Mouse (Mus musculus): Measurements from ENCODE around the gene Endog. TPM values are rescaled to one million over a fixed set of nuclear protein-coding genes. Genes with fewer than 3 reads are reported as not detected.

Endog gene
- total and polyA plus RNA-seq, 3 experiments = 1.1 to 36.0 (median 7.8) TPM

DNA sequence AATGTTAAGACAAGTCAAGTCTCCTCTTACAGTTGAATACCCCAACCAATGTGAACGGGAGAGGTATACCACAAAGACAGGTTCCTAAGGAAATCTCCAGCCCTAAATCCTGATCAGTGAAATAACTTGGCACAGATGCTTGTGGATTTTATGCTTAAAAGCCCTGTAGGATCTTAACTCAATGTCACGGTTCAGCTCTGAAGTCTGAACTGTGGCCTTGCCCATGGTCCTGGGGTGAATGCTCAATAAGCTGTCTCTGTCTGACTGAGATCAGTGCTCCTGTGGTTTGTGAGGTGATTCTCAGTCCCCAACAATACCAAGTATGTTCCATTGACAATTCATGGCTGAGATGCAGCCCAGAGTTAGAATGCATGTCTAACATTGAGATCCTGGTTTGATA is 11.1 kb downstream of the Endog start:
- ATAC-seq (ENCODE audit: extremely low read depth, insufficient number of reproducible peaks, low FRiP score, poor library complexity, severe bottlenecking) (no peak), DNase-seq (ENCODE audit: low spot score) (no peak)
- H3K9me3 ChIP-seq (replicated peaks) = peaks cover 6% of the 10 kb centered on the region
- H3K4me1 ChIP-seq (ENCODE audit: insufficient read depth, low read depth, low read length) = peaks cover 31% of the 10 kb centered on the region
- TF ChIP-seq GATA1 (IDR thresholded peaks at IDR 0.05; ENCODE audit: borderline replicate concordance, low read length) (no peak), POLR2AphosphoS5 (IDR thresholded peaks at IDR 0.05; ENCODE audit: insufficient replicate concordance, low read depth, low read length) (no peak), GATA2 (IDR thresholded peaks at IDR 0.05; ENCODE audit: borderline replicate concordance, low read depth, low read length) (no peak), CTCF (IDR thresholded peaks at IDR 0.05; ENCODE audit: low read depth, low read length) (no peak), TAL1 (conservative IDR thresholded peaks at IDR 0.05; ENCODE audit: low read depth, low read length) (no peak)
- H3K27me3 ChIP-seq (ENCODE audit: insufficient read depth, low read length) = peaks cover 2% of the 10 kb centered on the region; the same call in 1 of the 2 replicates
- H3K36me3 ChIP-seq (replicated peaks) = peaks cover 27% of the 10 kb centered on the region
- H3K4me3 ChIP-seq (ENCODE audit: low read depth, low read length) = no peak overlapping the region

GRCm38 (mm10) chr2:30183721-30184120 is 12.4 kb downstream of the Endog start:
- TF ChIP-seq TAL1 (conservative IDR thresholded peaks at IDR 0.05; ENCODE audit: low read depth, low read length) (no peak), CTCF (IDR thresholded peaks at IDR 0.05; ENCODE audit: low read depth, low read length) (no peak), POLR2AphosphoS5 (IDR thresholded peaks at IDR 0.05; ENCODE audit: insufficient replicate concordance, low read depth, low read length) (no peak), GATA2 (IDR thresholded peaks at IDR 0.05; ENCODE audit: borderline replicate concordance, low read depth, low read length) (no peak), GATA1 (IDR thresholded peaks at IDR 0.05; ENCODE audit: borderline replicate concordance, low read length) (no peak)
- ATAC-seq (ENCODE audit: extremely low read depth, insufficient number of reproducible peaks, low FRiP score, poor library complexity, severe bottlenecking) (no peak), DNase-seq (ENCODE audit: low spot score) (no peak)
- H3K36me3 ChIP-seq (replicated peaks) = peaks cover 37% of the 10 kb centered on the region
- peaks cover 19% of the 10 kb centered on the region for H3K4me1 ChIP-seq (ENCODE audit: insufficient read depth, low read depth, low read length)
- H3K4me3 ChIP-seq (ENCODE audit: low read depth, low read length) = no peak overlapping the region
- peaks cover 2% of the 10 kb centered on the region; the same call in 1 of the 2 replicates for H3K27me3 ChIP-seq (ENCODE audit: insufficient read depth, low read length)
- H3K9me3 ChIP-seq (replicated peaks) = peaks cover 6% of the 10 kb centered on the region

- peaks cover 6% of the 10 kb centered on the region for H3K9me3 ChIP-seq (replicated peaks)
- H3K27me3 ChIP-seq (ENCODE audit: insufficient read depth, low read length) = peaks cover 1% of the 10 kb centered on the region; the same call in 1 of the 2 replicates
- no peak for TF ChIP-seq POLR2AphosphoS5 (IDR thresholded peaks at IDR 0.05; ENCODE audit: insufficient replicate concordance, low read depth, low read length)
- no peak for TF ChIP-seq GATA1 (IDR thresholded peaks at IDR 0.05; ENCODE audit: borderline replicate concordance, low read length)
- TF ChIP-seq CTCF (IDR thresholded peaks at IDR 0.05; ENCODE audit: low read depth, low read length) = no peak
- TF ChIP-seq TAL1 (conservative IDR thresholded peaks at IDR 0.05; ENCODE audit: low read depth, low read length) = no peak
- no peak for TF ChIP-seq GATA2 (IDR thresholded peaks at IDR 0.05; ENCODE audit: borderline replicate concordance, low read depth, low read length)
- peaks cover 19% of the 10 kb centered on the region for H3K4me1 ChIP-seq (ENCODE audit: insufficient read depth, low read depth, low read length)
- peaks cover 49% of the 10 kb centered on the region for H3K36me3 ChIP-seq (replicated peaks)
- ATAC-seq (ENCODE audit: extremely low read depth, insufficient number of reproducible peaks, low FRiP score, poor library complexity, severe bottlenecking) (no peak), DNase-seq (ENCODE audit: low spot score) (no peak)
- no peak overlapping the region for H3K4me3 ChIP-seq (ENCODE audit: low read depth, low read length)
Measured at GRCm38 (mm10) chr2:30185276-30185675, 14.0 kb downstream of the Endog start.

GRCm38 (mm10) chr2:30185681-30186080 is 14.4 kb downstream of the Endog start:
- H3K36me3 ChIP-seq (replicated peaks) = peaks cover 53% of the 10 kb centered on the region
- DNase-seq (ENCODE audit: low spot score) = no peak
- H3K4me1 ChIP-seq (ENCODE audit: insufficient read depth, low read depth, low read length) = peaks cover 19% of the 10 kb centered on the region
- ATAC-seq (ENCODE audit: extremely low read depth, insufficient number of reproducible peaks, low FRiP score, poor library complexity, severe bottlenecking) = no peak
- H3K27me3 ChIP-seq (ENCODE audit: insufficient read depth, low read length) = no peaks in the 10 kb centered on the region
- peaks cover 8% of the 10 kb centered on the region for H3K9me3 ChIP-seq (replicated peaks)
- H3K4me3 ChIP-seq (ENCODE audit: low read depth, low read length) = peak overlapping the region; percentile 8; the same call in 1 of the 2 replicates
- TF ChIP-seq POLR2AphosphoS5 (IDR thresholded peaks at IDR 0.05; ENCODE audit: insufficient replicate concordance, low read depth, low read length) (no peak), TAL1 (conservative IDR thresholded peaks at IDR 0.05; ENCODE audit: low read depth, low read length) (no peak), CTCF (IDR thresholded peaks at IDR 0.05; ENCODE audit: low read depth, low read length) (no peak), GATA2 (IDR thresholded peaks at IDR 0.05; ENCODE audit: borderline replicate concordance, low read depth, low read length) (no peak), GATA1 (IDR thresholded peaks at IDR 0.05; ENCODE audit: borderline replicate concordance, low read length) (no peak)

- Histone ChIP-seq H3K36me3 (replicated peaks) (peaks cover 71% of the 10 kb centered on the region), H3K4me1 (ENCODE audit: insufficient read depth, low read depth, low read length) (peaks cover 3% of the 10 kb centered on the region; the same call in 1 of the 2 replicates), H3K4me3 (ENCODE audit: low read depth, low read length) (no peak overlapping the region), H3K27me3 (ENCODE audit: insufficient read depth, low read length) (no peaks in the 10 kb centered on the region), H3K9me3 (replicated peaks) (peaks cover 2% of the 10 kb centered on the region)
- no peak for TF ChIP-seq GATA1 (IDR thresholded peaks at IDR 0.05; ENCODE audit: borderline replicate concordance, low read length)
- TF ChIP-seq TAL1 (conservative IDR thresholded peaks at IDR 0.05; ENCODE audit: low read depth, low read length) = no peak
- no peak for TF ChIP-seq GATA2 (IDR thresholded peaks at IDR 0.05; ENCODE audit: borderline replicate concordance, low read depth, low read length)
- TF ChIP-seq POLR2AphosphoS5 (IDR thresholded peaks at IDR 0.05; ENCODE audit: insufficient replicate concordance, low read depth, low read length) = no peak
- no peak for TF ChIP-seq CTCF (IDR thresholded peaks at IDR 0.05; ENCODE audit: low read depth, low read length)
- ATAC-seq (ENCODE audit: extremely low read depth, insufficient number of reproducible peaks, low FRiP score, poor library complexity, severe bottlenecking) = no peak
- DNase-seq (ENCODE audit: low spot score) = no peak
Measured at GRCm38 (mm10) chr2:30191790-30192580, 20.7 kb downstream of the Endog start.

DNA sequence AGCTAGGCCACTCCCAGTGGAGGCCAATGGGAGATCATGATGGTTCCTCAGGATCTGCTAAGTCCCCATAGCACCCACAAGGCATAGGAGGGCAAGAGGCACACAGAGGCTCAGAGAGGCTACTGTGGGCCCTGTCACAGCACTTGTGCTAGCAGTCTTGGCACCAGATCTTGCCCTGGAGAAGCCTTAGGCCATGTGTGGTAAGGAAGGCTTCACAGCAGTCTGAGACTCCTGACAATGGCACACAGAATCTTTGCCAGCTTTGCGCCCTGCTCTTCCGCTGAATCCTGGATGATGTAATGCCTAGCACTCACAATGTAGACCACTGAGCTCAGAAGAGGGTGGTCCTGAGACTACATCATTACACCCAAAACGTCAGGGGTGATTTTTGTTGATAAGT is 23.4 kb downstream of the Endog start:
- H3K9me3 ChIP-seq (replicated peaks) = peaks cover 2% of the 10 kb centered on the region
- no peak for DNase-seq (ENCODE audit: low spot score)
- H3K36me3 ChIP-seq (replicated peaks) = peaks cover 61% of the 10 kb centered on the region
- H3K27me3 ChIP-seq (ENCODE audit: insufficient read depth, low read length) = no peaks in the 10 kb centered on the region
- no peak for ATAC-seq (ENCODE audit: extremely low read depth, insufficient number of reproducible peaks, low FRiP score, poor library complexity, severe bottlenecking)
- H3K4me1 ChIP-seq (ENCODE audit: insufficient read depth, low read depth, low read length) = peaks cover 17% of the 10 kb centered on the region
- TF ChIP-seq POLR2AphosphoS5 (IDR thresholded peaks at IDR 0.05; ENCODE audit: insufficient replicate concordance, low read depth, low read length) = no peak
- TF ChIP-seq GATA2 (IDR thresholded peaks at IDR 0.05; ENCODE audit: borderline replicate concordance, low read depth, low read length) = no peak
- TF ChIP-seq TAL1 (conservative IDR thresholded peaks at IDR 0.05; ENCODE audit: low read depth, low read length) = no peak
- no peak for TF ChIP-seq CTCF (IDR thresholded peaks at IDR 0.05; ENCODE audit: low read depth, low read length)
- no peak for TF ChIP-seq GATA1 (IDR thresholded peaks at IDR 0.05; ENCODE audit: borderline replicate concordance, low read length)
- H3K4me3 ChIP-seq (ENCODE audit: low read depth, low read length) = no peak overlapping the region

All from G1E (cell line).